Mouse (Mus musculus) spleen, adult 2 months (tissue): ENCODE results near the gene Washc2.
"Not testable (repeated sequence)": the region's sequence is repeated elsewhere in the genome, so short reads cannot be mapped to it uniquely, and the experiment has no call there.

Experiments
- CTCF ChIP-seq: fragments of 200-500 bp; IDR thresholded peaks from 2 replicates; pipeline ENCODE4 v1.5.1; 2011; ENCODE audit warnings: mild to moderate bottlenecking, inconsistent platforms; ENCODE audit not compliant: insufficient read depth, insufficient read length, insufficient replicate concordance; ENCODE audit errors: extremely low read depth
- POLR2A ChIP-seq: fragments of 200-500 bp; IDR thresholded peaks from 2 replicates; pipeline ENCODE4 v1.6.1; 2011; ENCODE audit warnings: low read depth, low read length, inconsistent platforms

DNA sequence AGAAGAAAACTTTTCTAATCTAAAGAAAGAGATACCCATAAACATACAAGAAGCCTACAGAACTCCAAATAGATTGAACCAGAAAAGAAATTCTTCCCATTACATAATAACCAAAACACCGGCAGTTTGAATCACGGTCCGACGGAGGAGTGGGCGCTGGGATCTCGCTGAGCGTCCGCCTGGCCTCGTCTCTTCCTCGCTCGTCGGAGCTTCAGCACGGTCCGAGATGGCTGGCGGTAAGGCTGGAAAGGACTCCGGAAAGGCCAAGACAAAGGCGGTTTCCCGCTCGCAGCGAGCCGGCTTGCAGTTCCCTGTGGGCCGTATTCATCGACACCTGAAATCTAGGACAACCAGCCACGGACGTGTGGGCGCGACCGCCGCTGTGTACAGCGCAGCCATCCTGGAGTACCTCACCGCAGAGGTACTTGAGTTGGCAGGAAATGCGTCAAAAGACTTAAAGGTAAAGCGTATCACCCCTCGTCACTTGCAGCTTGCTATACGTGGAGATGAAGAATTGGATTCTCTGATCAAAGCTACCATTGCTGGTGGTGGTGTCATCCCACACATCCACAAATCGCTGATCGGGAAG lies 34.2 kb upstream of the Washc2 start:
- TF ChIP-seq CTCF, POLR2A: not testable (repeated sequence)
